Mouse (Mus musculus) ovary, adult 18-20 months (tissue): ENCODE measurements at regions not wholly inside any gene's neighbourhood (a gene's known extent, or its start where the extent isn't known, plus 50 kb on each side); places are given as distances from the start of the nearest gene placed in this dataset.
A peak's percentile ranks its signal among the peaks of the same experiment; 100 is the strongest.
"Not testable (repeated sequence)": the region's sequence is repeated elsewhere in the genome, so short reads cannot be mapped to it uniquely, and the experiment has no call there.

Experiments
- DNase-seq: peaks from one replicate; pipeline ENCODE4 v3.0.0; 2022; ENCODE audit warnings: low spot score, mixed read lengths

DNA sequence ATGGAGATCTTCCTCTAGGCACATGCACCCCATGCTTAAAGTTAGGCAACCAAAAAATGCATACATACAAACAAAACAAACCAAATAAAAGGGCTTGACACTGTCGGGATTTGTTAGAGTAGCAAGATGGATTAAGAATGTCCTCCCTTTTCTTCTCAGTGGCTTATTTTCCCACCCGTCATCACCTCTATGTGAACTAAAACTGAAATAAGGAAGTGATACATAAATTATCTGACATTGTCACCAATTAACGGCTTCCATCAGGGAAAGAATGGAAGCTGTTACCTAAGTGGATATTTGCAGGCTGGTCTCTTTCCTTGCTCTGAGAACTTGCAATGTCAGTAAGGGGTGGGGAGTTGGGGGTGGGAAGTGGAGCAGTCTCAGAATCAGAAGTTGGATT, 541.5 kb downstream of the Diaph3 start:
- no peak for DNase-seq

DNA sequence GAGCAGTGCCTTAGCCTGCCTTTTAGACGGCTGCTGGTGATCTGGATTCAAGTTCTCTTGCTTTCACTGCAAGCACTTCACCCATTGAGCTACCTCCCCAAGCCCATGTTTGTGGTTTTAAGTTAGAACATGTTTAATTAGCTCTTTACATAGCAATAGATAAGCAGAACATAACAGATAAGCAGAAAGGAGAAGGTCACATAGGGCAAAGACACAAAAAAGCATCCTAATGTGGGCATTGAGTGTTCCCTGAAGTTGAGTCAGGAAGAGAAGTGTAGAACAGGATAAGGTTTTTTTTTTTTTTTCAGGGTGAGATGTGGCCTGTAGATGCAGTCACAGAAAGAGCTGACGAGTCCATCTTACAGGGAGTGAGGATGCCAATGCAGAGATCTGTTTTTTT, 552.5 kb downstream of the Diaph3 start:
- no peak for DNase-seq

DNA sequence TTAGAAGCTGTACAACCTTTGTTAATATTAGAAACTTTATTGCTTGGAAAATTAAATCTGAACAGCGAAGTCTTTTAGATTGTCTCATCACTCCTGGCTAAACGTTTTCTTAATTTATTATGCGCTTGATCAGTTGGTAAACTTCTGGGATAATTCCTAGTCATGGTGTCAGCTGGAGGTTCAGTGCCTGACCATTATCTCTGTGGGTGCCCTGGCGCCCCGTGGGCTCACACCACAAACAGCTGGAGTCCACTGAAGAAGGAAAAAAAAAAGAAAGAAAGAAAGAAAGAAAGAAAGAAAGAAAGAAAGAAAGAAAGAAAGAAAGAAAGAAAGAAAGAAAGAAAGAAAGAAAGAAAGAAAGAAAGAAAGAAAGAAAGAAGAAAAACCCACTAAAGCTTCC, 555.1 kb downstream of the Diaph3 start:
- DNase-seq, result not testable (repeated sequence)

DNA sequence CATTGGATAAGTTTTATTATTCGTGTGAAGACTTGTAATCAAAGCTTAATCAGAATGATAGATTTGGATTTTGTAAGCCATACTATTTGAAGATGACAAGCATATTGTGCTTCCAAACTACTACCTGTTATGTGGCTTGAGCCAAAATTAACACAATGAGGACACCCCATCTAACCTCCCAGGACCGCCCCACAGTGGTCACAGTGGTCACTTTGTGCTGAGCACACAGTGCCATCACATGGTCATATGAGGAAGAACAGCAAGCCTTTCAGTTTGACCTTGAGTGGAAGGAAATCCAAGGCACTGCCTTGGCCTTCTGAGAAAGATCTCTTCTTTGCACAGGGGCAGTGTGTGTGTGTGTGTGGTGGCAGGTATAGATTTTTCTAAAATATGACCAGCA, 578.3 kb downstream of the Diaph3 start:
- no peak for DNase-seq

DNA sequence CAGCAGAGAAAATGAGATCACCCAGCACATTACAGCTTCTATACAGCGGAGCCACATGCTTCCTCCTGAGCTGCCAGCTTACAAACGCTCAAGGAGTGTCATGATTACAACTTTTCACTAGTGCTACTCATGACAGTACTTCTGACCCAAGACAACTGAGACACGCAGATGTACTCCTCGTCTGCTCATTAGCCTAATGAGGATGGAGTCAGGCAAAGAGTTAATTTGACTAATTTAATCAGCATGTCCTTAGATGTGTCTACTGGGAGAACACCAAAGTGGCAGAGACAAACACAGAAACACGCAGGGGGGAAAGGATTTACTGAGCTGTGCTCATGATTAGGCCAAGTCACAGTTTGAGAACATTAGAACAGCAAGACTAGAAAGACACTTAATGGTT, 603.0 kb downstream of the Diaph3 start:
- no peak for DNase-seq

DNA sequence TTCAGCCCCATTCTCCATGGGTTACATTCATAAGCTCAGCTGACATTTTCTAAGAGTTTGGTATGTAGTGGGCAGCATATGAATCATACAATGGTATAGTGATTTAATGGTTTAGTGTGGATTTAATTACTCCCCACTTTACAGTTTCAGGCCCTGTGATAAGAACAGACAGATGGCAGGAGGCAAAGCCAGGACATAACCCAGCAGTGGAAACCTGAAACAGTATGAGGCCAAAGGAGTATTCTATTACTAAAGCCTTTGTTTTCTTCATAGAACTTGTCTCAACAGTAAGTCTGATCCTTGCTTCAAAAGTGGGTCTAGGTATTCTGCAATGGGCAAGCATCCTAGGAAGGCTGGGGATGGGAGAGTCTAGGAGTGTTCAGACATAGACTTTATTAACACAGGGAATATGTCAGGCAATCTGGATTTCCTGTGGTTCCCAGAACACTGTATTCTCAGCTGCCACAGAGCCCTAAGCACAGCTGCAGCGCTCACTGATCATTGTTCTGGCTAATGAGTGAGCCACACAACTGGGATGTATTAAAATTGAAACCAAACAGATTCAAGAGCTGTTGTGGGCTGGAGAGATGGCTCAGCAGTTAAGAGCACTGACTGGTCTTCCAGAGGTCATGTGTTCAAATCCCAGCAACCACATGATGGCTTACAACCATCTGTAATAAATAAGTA, 604.6 kb downstream of the Diaph3 start:
- no peak for DNase-seq

DNA sequence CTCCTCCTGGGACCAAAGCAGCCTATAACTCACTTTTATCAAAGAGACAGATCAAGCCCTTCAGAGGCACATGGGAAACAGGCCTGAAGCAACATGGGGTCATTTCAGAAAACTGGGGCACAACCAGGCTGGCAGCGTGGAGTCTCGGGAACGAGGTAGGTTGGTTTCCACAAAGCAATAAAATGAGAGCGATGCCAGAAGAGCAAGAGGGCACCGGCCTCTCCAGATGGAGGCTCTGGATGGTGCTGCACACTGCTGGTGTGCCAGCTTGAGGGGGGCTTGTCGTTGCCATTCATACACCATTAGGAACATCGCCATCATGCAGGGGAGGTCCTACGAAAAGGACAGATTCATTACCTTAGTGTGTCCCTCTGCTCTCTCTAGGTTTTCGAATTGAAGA, 630.6 kb downstream of the Diaph3 start:
- DNase-seq, result no peak

DNA sequence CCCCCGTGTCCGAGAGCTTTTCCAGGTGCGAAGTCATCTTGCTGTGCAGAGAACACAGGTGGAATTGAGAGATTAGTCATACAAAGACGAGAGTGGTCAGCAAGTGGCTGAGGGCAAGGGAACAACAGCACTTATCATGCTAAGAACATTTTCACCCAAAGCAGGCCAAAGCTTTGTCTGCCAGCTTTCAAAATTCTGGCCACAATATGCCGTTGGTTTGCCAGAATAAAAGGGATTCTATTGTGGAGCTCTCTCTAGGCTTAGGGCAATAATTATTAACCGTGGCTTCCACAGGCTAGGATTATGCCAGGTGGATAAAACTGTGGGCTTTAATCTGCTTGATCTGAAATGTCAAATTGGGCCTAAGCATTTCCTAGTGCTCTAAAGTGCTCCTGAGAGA, 631.3 kb downstream of the Diaph3 start:
- no peak for DNase-seq

DNA sequence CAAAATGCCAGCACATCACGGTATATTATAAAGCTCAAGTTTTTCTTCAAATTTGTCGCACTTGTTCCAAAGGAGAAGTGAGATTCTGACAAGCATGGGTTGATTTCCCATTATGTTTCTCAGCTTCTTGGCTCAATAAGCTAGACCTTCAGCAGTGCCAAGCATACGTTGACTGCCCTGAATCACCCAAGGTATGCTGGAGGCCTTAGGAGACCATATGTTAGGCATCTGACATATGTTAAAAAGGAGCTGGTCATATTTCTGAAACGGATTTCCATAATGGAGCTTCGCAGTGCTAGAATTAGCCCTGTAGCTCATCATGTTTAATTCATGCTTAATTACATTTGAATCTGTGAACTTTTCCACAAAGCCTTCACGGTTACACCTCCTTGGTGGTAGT, 634.7 kb downstream of the Diaph3 start:
- DNase-seq, result no peak

DNA sequence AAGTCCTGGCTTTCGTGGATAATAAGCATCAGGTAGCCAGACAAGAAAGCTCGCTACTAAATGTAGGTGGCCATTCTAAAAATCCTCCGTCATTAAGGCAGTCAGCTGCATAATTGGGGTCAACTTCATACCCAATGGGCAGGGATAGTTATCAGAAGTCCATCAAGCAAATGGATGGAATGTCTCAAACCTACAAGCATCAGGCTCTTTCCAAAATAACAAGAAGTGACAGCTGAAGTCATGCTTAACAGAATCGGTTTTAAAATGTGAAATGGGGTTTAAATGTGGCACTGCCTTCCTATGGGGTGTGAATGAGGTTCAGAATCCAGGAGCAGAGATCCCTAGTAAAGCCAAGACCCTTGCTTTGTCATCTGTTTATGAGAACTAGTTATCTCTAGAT, 650.2 kb downstream of the Diaph3 start:
- no peak for DNase-seq

DNA sequence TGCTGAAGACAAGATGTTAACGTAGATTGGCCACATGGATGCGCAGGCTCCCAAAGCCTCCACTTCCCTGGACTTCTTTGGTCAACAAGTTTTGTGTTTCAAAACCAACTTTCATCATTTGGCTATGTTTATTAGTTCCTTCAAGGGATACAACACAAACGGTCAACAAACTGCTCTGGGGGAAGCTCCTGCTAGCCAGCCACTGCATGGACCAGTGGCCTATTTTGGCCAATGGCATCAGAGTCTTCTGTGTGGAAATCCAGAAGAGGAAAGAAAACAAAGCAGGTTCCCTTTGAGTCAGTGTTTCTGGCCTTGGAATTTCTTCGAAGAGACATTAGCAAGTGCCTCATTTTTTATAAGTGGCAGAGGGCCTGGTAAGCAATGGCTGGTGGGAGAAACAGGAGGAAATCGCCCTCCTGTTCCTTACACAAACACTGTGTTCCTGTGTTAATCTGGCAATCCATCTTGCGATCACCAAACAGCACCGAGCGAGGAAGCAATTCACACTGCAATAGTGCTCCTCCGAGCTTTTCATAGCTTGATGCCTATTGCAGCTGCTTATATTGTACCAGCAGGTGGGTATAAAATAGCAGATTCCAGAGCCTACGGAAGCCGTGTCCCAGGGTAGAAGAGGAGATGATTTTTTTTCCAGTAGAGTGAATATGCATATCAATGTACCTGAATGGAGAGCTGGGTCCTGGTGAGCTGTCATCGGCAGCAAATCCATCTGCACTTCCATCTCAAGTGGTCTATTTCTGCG, 651.0 kb downstream of the Diaph3 start:
- DNase-seq, result no peak

DNA sequence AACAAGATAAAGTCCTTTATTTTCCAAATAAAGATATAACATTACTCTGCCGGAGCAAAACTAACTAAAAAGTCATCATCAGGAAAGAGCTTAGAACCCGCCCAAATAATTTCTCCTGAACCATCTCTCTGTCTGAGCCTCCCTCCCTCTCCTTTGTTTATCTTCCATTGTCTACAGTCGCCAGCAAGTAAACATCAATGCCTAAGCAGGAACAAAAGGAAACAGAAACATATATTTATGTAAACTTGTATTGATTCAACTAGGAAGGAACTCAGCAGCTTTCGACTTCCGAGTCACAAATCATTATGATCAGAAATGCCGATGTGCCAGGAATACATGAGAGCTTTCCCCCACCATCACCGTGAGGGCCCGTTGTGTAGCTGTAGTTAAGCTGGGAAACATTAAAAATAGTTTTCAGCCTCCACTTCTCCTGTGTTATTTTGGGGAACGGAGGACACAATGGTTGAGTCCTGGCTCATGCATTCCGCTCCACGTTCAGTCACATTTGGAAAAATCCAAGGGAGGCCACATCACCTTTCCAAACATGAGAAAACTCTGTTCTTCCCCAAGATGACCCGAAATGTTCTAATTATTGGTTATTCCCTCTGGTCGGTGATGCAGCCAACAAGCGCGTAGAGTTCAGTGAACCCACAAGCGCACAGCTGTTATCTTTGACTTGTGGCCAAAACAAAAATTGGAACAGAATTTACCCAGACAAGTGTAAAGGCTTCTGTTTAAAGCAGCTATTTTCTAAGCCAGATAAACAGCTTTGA, 651.8 kb downstream of the Diaph3 start:
- no peak for DNase-seq

DNA sequence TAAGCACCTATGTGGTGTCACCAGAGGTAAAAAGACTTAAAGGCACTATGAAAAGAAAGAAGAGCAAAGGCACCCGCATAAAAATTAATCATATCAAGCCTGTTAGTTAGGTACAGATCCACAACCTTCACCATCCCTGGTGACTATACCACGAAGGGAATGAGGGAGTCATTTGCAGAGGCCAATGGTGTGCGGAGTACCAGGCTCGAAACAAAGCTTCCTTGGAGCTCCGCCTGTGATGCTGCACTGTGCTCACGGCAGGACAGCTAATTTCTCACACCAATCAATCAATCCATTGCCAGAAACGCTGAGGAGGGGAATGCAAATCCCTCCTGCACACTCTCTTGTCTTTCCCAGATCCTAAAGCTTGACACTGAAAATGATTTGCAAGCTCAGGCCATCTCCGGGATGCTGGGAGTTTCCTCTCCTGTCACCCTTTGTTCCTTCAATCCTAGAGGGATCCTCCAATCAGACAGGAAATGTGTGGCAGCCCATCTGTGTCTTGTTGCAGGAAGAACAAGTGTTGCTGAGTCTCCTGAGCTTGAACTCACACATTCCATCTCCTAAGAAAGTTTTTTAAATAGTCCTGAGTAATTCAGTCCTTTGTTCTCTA, 653.6 kb downstream of the Diaph3 start:
- no peak for DNase-seq

DNA sequence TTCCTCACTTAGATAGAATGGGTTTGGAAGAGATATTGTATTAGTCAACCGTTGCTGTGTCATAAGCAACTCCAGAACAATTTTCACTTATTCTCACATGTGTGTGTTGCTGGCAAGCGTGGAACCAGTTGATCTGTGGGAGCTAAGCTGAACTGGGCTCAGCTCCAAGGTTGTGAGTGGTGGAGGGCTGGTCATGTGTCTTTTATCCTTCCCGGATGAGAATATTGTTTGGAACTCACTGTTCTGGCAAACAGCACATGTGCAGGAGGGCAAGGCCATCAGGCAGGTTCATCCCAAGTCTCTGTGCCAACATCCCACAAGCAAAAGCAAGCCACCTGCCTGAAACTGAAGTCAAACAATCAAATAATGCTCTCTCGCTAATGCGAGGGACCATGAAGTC, 656.8 kb downstream of the Diaph3 start:
- DNase-seq, result peak; percentile 42

DNA sequence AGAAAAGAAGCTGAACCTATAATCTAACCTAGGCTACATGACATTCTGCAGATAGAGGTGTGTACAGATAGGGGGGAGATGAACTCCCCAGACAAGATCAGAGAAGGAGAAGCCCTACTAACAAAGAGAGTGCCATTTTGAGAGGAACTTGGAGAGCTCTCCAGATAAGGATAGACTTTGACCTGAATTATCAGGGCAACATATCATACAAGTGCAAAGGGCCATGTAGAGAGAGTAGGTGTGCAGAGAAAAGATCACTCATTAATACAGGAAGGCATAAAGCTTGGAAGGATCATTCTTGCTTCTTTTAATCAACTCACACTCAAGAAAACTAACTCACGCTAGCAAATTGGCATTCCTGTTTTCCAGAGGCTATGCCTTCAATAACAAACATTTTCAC, 667.4 kb downstream of the Diaph3 start:
- DNase-seq, result no peak

DNA sequence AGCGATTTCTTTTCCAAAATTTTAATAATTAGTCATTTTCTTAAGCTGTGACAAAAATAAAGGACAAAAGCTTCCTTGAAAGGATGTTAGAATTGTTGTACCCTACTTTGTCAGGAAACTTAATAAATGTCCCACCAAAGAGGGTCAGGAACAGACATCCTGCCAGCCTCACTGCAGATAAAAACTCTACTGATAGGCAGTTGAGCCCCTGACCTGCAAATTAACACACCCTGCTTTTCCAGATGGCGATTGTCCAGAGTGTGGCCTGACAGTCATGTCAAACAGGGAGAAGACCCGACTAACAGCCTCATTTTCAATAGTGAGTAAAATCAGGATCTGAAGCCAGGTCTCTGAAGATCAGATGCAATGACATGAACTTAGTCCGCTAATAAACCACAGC, 670.6 kb downstream of the Diaph3 start:
- no peak for DNase-seq

DNA sequence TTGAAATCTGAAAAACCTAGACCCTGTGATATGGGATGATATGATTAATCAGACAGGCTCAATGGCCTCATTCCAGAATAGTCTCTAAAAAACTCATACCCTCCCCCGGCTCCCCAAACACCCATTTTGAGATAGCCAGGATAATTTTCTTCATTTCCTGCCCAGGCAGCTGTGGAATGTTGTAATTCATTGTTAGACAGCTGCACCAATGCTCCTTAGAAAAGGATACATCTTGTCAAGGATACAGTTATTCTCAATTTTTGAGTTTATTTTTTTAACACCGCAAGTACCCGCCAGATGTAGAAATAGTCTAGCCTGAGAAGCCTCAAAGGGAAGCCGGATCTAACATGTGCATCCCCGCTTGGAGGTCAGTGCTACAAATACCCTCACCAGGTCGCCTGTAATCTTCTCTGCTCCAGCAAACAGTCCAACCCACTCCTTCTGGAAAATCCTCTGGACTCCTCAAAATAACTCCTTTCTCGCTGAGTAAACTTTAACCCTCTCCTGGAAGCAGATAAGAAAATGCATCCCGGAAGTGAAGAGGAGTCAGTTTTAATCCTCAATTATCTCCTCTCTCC, 673.1 kb downstream of the Diaph3 start:
- DNase-seq, result no peak

DNA sequence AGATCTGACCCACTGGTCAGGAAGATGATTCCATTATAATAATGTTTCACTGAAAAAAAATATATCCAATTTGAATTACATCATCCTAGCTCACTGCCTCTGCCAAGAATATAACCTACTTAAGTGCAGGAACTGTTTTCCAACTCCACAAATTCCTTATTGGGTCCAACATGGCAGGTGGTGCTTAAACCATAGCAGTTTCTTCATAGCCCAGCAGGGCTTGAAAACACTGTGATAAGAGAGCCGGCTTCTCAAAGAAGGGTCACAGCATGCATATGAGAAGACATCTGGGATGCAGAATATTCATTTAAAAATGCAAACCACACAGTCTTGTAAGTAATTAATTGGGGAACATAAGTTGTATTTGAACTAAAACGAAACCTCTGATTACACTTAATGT, 677.6 kb downstream of the Diaph3 start:
- DNase-seq, result no peak

DNA sequence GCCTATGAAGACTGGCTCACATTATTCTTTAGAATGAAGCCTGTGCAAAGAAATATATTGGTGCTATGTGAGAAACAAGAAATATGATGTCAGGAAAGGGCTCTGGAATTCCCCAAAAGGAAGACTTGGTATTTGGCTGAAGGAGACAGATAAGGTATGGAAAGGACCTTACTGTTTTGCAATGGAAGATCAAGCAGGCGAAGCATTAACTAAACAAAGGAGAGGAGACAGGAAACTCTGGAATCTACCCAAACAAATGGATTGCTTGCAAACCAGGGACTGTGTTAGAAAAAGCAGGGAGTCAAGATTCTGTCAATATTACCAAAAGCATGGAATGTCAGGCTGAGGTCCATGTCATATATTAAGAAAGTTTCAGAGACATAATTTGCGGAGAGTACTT, 687.9 kb downstream of the Diaph3 start:
- no peak for DNase-seq

DNA sequence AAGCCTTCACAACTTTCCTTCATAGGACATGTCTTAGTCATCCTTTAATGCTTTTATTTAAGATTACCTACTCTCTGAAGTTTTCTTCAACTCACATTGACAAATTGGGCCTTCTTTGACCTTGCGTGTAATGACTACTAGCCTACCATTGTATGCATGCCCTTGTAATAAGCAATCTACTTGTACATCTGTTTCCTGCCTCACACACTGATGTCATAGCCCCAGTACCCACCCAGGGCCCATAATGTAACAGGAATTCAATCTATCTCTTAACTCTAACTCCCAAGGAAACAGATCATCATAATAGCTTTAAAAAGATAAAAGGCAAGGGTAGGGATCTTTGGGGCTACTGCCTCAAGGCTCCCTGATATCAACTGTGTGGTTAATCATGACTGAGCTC, 690.4 kb downstream of the Diaph3 start:
- DNase-seq, result no peak

DNA sequence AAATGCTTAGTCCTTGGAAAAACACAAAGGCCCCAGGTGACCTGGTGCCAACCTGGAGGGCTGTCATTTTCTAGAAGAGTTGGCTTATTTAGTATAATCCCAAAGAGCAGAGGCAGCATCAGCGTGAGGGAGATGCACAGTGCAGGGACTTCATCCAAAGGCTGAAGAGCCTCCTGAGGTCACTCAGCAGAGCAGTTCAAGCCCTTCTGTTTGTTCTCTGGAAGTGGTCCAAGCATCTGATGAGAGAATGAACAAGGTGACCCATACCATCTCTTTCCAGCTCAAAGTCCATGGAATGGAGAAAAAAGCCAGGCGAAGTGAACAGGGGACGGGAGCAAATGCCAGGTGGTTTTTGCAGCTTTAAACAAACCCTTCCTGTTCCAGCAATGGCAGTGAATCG, 695.9 kb downstream of the Diaph3 start:
- DNase-seq, result no peak
